In the genomic region with DNA sequence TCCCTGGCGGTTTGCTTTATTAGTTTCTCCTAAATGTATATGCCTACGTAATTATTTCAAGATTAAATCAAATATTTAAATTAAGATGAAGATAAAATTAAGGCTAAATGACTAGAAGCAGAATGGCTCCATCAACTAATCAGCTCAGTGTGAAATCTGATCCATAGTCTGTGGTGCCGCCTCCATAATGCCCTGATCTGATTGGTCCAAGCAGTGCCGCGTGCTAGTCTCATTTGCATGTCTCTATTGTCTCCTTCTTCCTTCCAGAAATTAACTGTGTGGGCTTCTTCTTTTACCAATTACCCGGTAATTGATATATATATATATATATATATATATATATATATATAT, we compare ENCODE assay signal across 14 mouse cellular contexts.
DNase-seq lines count a peak whose midpoint lies in the region; ATAC-seq lines count a peak whose summit lies in the region.
"Had no signal": no experiment of that assay in that cellular context is flagged by ENCODE, and none has a peak within 500 bp of the region (broad histone marks: within the 10 kb centered on the region; RNA-seq: fewer than 3 reads in every experiment).

No protein-coding gene starts in this region.

- H3K9ac ChIP-seq in heart, embryonic 12.5 days: no peak overlapping the region
- no peak overlapping the region for H3K9ac ChIP-seq in midbrain, embryonic 11.5 days (ENCODE audit: low read length)
- H3K9ac ChIP-seq in hindbrain, embryonic 14.5 days: peak overlapping the region; percentile 42; the same call in 1 of the 2 replicates
- H3K9ac ChIP-seq in stomach, embryonic 15.5 days: no peak overlapping the region

- WGBS in heart, embryonic 12.5 days: 29% methylated on average over 6 of the region's 6 CpGs
- 58% methylated on average over 6 of the region's 6 CpGs for WGBS in midbrain, embryonic 11.5 days
- WGBS in midbrain, embryonic 10.5 days: 43% methylated on average over 6 of the region's 6 CpGs
- 33% methylated on average over 6 of the region's 6 CpGs for WGBS in hindbrain, embryonic 14.5 days
- 34% methylated on average over 6 of the region's 6 CpGs for WGBS in stomach, embryonic 15.5 days

- no peaks in the 10 kb centered on the region for H3K36me3 ChIP-seq in heart, embryonic 12.5 days
- H3K36me3 ChIP-seq in midbrain, embryonic 11.5 days (ENCODE audit: control insufficient read depth, insufficient read depth, low read length): no peaks in the 10 kb centered on the region
- no peaks in the 10 kb centered on the region for H3K36me3 ChIP-seq in midbrain, embryonic 10.5 days
- H3K36me3 ChIP-seq in hindbrain, embryonic 14.5 days (replicated peaks; ENCODE audit: control insufficient read depth, insufficient read depth): no peaks in the 10 kb centered on the region
- H3K36me3 ChIP-seq in stomach, embryonic 15.5 days: no peaks in the 10 kb centered on the region

- H3K4me2 ChIP-seq in heart, embryonic 12.5 days: peak overlapping the region; percentile 41; the same call in 1 of the 2 replicates
- no peak overlapping the region for H3K4me2 ChIP-seq in midbrain, embryonic 11.5 days
- H3K4me2 ChIP-seq in hindbrain, embryonic 14.5 days (replicated peaks): peak overlapping the region; percentile 44
- H3K4me2 ChIP-seq in stomach, embryonic 15.5 days: 0 out of 2 replicates have a peak overlapping the region, but pooled peaks have one; percentile 12

- no peaks in the 10 kb centered on the region for H3K27me3 ChIP-seq in heart, embryonic 12.5 days (replicated peaks)
- H3K27me3 ChIP-seq in midbrain, embryonic 11.5 days (ENCODE audit: control insufficient read depth, insufficient read depth, low read length): no peaks in the 10 kb centered on the region
- H3K27me3 ChIP-seq in midbrain, embryonic 10.5 days (ENCODE audit: low read depth, poor library complexity, severe bottlenecking): no peaks in the 10 kb centered on the region
- H3K27me3 ChIP-seq in hindbrain, embryonic 14.5 days (ENCODE audit: control insufficient read depth, insufficient read depth, low read length): no peaks in the 10 kb centered on the region
- no peaks in the 10 kb centered on the region for H3K27me3 ChIP-seq in stomach, embryonic 15.5 days (replicated peaks)
- H3K27me3 ChIP-seq: Patski had no signal

- peaks cover 2% of the 10 kb centered on the region; the same call in 1 of the 2 replicates for H3K9me3 ChIP-seq in heart, embryonic 12.5 days (replicated peaks)
- no peaks in the 10 kb centered on the region for H3K9me3 ChIP-seq in midbrain, embryonic 11.5 days (ENCODE audit: control insufficient read depth, low read length)
- H3K9me3 ChIP-seq in midbrain, embryonic 10.5 days (replicated peaks): no peaks in the 10 kb centered on the region
- H3K9me3 ChIP-seq in hindbrain, embryonic 14.5 days (ENCODE audit: control insufficient read depth, low read length): no peaks in the 10 kb centered on the region
- no peaks in the 10 kb centered on the region for H3K9me3 ChIP-seq in stomach, embryonic 15.5 days

- no peak overlapping the region for H3K27ac ChIP-seq in heart, embryonic 12.5 days (ENCODE audit: poor library complexity, severe bottlenecking)
- H3K27ac ChIP-seq in midbrain, embryonic 11.5 days (ENCODE audit: low read depth, low read length): no peak overlapping the region
- no peak overlapping the region for H3K27ac ChIP-seq in midbrain, embryonic 10.5 days (replicated peaks)
- H3K27ac ChIP-seq in hindbrain, embryonic 14.5 days: peak overlapping the region; percentile 84
- H3K27ac ChIP-seq in stomach, embryonic 15.5 days: no peak overlapping the region
- H3K27ac ChIP-seq: left cerebral cortex, adult 2 months had no signal

- H3K4me3 ChIP-seq in heart, embryonic 12.5 days: no peak overlapping the region
- H3K4me3 ChIP-seq in midbrain, embryonic 11.5 days (ENCODE audit: low read depth, low read length): no peak overlapping the region
- no peak overlapping the region for H3K4me3 ChIP-seq in midbrain, embryonic 10.5 days
- peak overlapping the region; percentile 18 for H3K4me3 ChIP-seq in hindbrain, embryonic 14.5 days (replicated peaks; ENCODE audit: low read length)
- H3K4me3 ChIP-seq in stomach, embryonic 15.5 days (replicated peaks): no peak overlapping the region
- H3K4me3 ChIP-seq: left cerebral cortex, adult 2 months had no signal

- ATAC-seq in heart, embryonic 12.5 days (ENCODE audit: insufficient number of reproducible peaks, low FRiP score): no peak
- peak; percentile 70; the same call in 1 of the 2 replicates for ATAC-seq in midbrain, embryonic 11.5 days (ENCODE audit: low FRiP score)
- peak; percentile 89 for ATAC-seq in hindbrain, embryonic 14.5 days (ENCODE audit: low FRiP score)
- no peak for ATAC-seq in stomach, embryonic 15.5 days (ENCODE audit: insufficient read depth, low FRiP score, low read depth)
- ATAC-seq in monocyte, adult 5-6 weeks (replicated peaks; ENCODE audit: insufficient number of reproducible peaks, low FRiP score, low TSS enrichment, poor library complexity, severe bottlenecking): no peak
- ATAC-seq: Patski had no signal

- no peak for DNase-seq in heart, postnatal 25 days (ENCODE audit: low spot score)
- no peak for DNase-seq in midbrain, embryonic 11.5 days (ENCODE audit: low spot score, missing footprints)
- DNase-seq in midbrain, embryonic 10.5 days (ENCODE audit: low spot score): no peak
- peak; percentile 63 for DNase-seq in hindbrain, embryonic 14.5 days (ENCODE audit: low spot score)
- no peak for DNase-seq in cerebellum, postnatal 4 days (ENCODE audit: low spot score in 2 of 2)
- DNase-seq: adrenal gland, postnatal 14 days; cerebellum, adult 11 months; kidney, adult 9 months; liver had no signal

- H3K4me1 ChIP-seq in heart, embryonic 12.5 days (replicated peaks): peaks cover 10% of the 10 kb centered on the region
- no peaks in the 10 kb centered on the region for H3K4me1 ChIP-seq in midbrain, embryonic 11.5 days (ENCODE audit: control insufficient read depth, insufficient read depth, low read length)
- H3K4me1 ChIP-seq in midbrain, embryonic 10.5 days: peaks cover 4% of the 10 kb centered on the region
- H3K4me1 ChIP-seq in hindbrain, embryonic 14.5 days (replicated peaks; ENCODE audit: control insufficient read depth, insufficient read depth, low read length): peaks cover 6% of the 10 kb centered on the region; the same call in 1 of the 2 replicates
- no peaks in the 10 kb centered on the region for H3K4me1 ChIP-seq in stomach, embryonic 15.5 days

- intact Hi-C loops in heart, postnatal 25 days (cut with DNase I): no loop called here

Comparison
In these comparisons a context has a peak if more than half of its experiments do, and no peak if none do; other contexts are left out.
1. ATAC-seq: peak in midbrain, embryonic 11.5 days (single experiment) and hindbrain, embryonic 14.5 days (single experiment); none in heart, embryonic 12.5 days (single experiment), stomach, embryonic 15.5 days (single experiment) and monocyte, adult 5-6 weeks (single experiment).